Mouse (Mus musculus): ENCODE measurements around the gene Rpap3. TPM values are rescaled to one million over a fixed set of nuclear protein-coding genes. Genes with fewer than 3 reads are reported as not detected.

The Rpap3 gene
- total and polyA plus RNA-seq, 2 experiments from 2014 or later: 39.6 to 45.6 TPM

DNA sequence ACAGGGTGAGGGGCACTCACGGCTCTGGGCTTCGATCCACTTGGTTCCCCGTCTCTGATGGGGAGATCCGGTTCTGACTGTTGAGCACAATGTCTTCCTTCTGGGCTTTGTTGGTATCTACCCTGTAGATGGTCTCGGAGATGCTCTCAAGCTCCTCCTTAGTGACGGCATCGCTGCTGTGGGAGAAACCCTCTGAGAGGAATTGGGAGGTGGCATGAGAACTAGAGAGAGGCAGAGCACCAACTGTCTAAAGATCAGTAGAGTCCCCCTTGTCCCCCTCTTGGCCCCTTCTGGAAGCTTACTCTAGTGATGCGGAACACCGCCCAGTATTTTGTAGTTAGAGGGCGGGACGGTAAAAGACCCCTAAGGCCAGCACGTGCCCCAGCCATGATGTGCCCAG lies 13.9 kb upstream of the Rpap3 start:
- H3K4me3 ChIP-seq (ENCODE audit: low read depth, low read length): no peak overlapping the region
- H3K27ac ChIP-seq (ENCODE audit: low read depth, low read length): no peak overlapping the region
- H3K4me1 ChIP-seq (ENCODE audit: insufficient read depth): no peaks in the 10 kb centered on the region
- no peaks in the 10 kb centered on the region for H3K27me3 ChIP-seq (ENCODE audit: insufficient read depth, low read length)
- no peak for ATAC-seq
- H3K36me3 ChIP-seq (ENCODE audit: insufficient read depth): no peaks in the 10 kb centered on the region
- H3K9ac ChIP-seq: no peak overlapping the region
- H3K9me3 ChIP-seq (ENCODE audit: low read length): no peaks in the 10 kb centered on the region
- no peak for DNase-seq
- no peak for TF ChIP-seq CTCF (IDR thresholded peaks at IDR 0.05; ENCODE audit: low read depth)
- no peak overlapping the region for H3K4me2 ChIP-seq (ENCODE audit: low read depth)
- 93% methylated on average over 12 of the region's 12 CpGs for WGBS

DNA sequence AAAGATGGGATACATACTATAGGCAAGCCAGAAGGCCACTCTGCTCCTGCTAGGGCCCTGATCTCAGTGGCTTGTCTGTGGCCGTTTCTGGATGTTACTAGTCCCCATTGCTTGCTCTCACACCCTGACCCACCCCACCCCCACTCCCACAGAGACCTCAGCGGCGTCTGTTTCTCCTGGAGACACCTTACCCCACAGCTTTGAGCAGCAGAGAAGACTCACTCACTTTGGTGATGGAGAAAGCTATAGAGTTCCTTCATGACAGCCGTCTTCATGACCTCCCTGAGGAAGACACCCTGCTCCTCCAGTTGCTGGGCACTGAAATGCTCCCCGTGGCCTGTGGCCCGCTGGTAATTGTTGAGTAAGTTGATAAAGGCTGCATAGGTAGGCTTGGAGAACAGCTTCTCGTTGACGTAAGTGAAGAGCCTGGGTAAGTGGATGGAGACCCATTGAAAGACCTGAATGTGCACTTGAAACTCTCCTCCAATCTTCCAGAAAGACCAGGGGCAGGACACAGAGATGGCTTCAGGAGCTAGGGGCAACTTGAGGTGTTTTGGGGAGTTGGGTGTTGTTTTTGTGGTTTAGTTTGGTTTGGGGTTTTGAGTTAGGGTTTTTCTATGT lies 13.0 kb upstream of the Rpap3 start:
- no peak overlapping the region for H3K27ac ChIP-seq (ENCODE audit: low read depth, low read length)
- DNase-seq (no peak), ATAC-seq (no peak)
- no peaks in the 10 kb centered on the region for H3K27me3 ChIP-seq (ENCODE audit: insufficient read depth, low read length)
- H3K9ac ChIP-seq: no peak overlapping the region
- H3K9me3 ChIP-seq (ENCODE audit: low read length): no peaks in the 10 kb centered on the region
- no peak for TF ChIP-seq CTCF (IDR thresholded peaks at IDR 0.05; ENCODE audit: low read depth)
- no peak overlapping the region for H3K4me2 ChIP-seq (ENCODE audit: low read depth)
- no peaks in the 10 kb centered on the region for H3K36me3 ChIP-seq (ENCODE audit: insufficient read depth)
- H3K4me1 ChIP-seq (ENCODE audit: insufficient read depth): no peaks in the 10 kb centered on the region
- 89% methylated on average over 8 of the region's 8 CpGs for WGBS
- no peak overlapping the region for H3K4me3 ChIP-seq (ENCODE audit: low read depth, low read length)

DNA sequence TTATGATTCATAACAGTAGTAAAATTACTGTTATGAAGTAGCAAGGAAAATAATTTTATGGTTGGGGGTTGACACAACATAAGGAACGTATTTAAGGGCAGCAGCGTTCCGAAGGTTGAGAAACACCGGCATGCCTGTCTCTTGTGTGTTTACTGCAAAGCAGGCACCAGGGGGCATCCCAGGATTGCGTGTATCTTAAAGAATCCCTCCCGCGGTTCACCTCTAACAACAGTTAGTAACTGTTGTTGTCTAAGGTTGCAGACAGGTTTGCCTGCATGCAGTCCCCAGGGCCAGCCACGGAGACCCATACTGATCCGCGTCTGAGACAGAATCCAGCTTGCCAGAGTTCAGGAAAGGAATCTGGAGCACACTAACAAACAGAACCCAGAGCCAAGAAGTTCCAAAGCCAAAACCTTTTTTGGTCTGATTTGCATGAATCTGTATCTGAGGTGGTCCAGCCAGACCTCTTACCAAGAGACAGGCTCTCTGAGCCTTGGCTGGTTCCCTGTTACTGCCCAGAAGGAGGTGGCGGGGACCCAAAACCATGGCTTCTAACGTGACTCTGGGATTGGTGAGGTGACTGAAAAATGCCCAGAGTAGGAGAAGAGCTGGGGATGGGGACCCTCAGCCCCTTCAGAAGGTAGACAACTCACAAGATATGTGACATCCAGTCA lies 12.4 kb upstream of the Rpap3 start:
- DNase-seq (peak; percentile 83), ATAC-seq (peak; percentile 63; the same call in 1 of the 2 replicates)
- no peaks in the 10 kb centered on the region for H3K4me1 ChIP-seq (ENCODE audit: insufficient read depth)
- no peak overlapping the region for H3K4me2 ChIP-seq (ENCODE audit: low read depth)
- no peak overlapping the region for H3K9ac ChIP-seq
- no peak overlapping the region for H3K4me3 ChIP-seq (ENCODE audit: low read depth, low read length)
- H3K9me3 ChIP-seq (ENCODE audit: low read length): no peaks in the 10 kb centered on the region
- H3K27me3 ChIP-seq (ENCODE audit: insufficient read depth, low read length): no peaks in the 10 kb centered on the region
- WGBS: 32% methylated on average over 12 of the region's 12 CpGs
- H3K36me3 ChIP-seq (ENCODE audit: insufficient read depth): no peaks in the 10 kb centered on the region
- peak; percentile 85 for TF ChIP-seq CTCF (IDR thresholded peaks at IDR 0.05; ENCODE audit: low read depth)
- H3K27ac ChIP-seq (ENCODE audit: low read depth, low read length): no peak overlapping the region

DNA sequence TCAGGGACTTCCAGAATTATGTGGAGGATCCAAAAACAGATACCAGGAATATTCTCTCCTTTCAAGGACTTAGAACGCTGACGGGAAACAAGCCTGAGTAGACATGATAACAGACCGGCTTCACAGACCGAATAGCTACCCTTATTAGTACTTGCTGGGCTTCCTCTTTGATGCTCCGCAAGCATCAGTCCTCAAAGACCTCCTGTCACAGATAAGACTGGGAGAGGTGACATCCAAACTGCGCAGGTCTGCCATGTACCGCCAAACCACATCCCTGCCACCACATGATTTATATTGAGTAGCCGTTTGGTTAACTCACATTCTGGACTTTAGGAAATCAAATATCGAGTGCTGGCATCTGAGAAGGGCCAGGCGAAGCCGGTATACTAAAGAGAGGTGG lies 11.2 kb upstream of the Rpap3 start:
- WGBS: 94% methylated on average over 11 of the region's 11 CpGs
- H3K4me1 ChIP-seq (ENCODE audit: insufficient read depth): no peaks in the 10 kb centered on the region

DNA sequence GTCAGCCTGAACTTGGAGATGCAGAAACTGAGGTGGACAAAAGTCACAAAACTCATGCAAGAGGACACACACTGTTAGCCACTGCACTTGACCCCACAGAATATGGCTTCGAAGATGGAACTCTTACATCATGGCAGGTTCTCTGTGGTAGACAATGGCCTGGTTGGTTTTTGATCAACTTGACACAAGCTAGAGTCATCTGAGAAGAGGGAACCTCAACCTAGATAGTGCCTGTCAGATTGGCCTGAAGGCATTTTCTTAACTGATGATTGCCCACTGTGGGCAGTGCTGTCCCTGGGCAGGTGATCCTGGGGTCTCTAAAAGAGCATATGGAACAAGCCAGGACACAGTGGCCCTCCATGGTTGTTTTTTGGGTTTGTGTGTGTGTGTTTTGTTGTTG lies 10.1 kb upstream of the Rpap3 start:
- Histone ChIP-seq H3K9ac (no peak overlapping the region), H3K4me3 (ENCODE audit: low read depth, low read length) (no peak overlapping the region), H3K27me3 (ENCODE audit: insufficient read depth, low read length) (no peaks in the 10 kb centered on the region), H3K27ac (ENCODE audit: low read depth, low read length) (no peak overlapping the region), H3K4me1 (ENCODE audit: insufficient read depth) (no peaks in the 10 kb centered on the region), H3K36me3 (ENCODE audit: insufficient read depth) (no peaks in the 10 kb centered on the region), H3K9me3 (ENCODE audit: low read length) (no peaks in the 10 kb centered on the region), H3K4me2 (ENCODE audit: low read depth) (no peak overlapping the region)
- 91% methylated on average over 1 of the region's 1 CpGs for WGBS
- no peak for TF ChIP-seq CTCF (IDR thresholded peaks at IDR 0.05; ENCODE audit: low read depth)
- DNase-seq (no peak), ATAC-seq (no peak)

More for the DNA sequence above, 11.2 kb upstream of the Rpap3 start:
- no peak overlapping the region for H3K9ac ChIP-seq
- no peak overlapping the region for H3K4me3 ChIP-seq (ENCODE audit: low read depth, low read length)
- H3K27ac ChIP-seq (ENCODE audit: low read depth, low read length): no peak overlapping the region
- H3K4me2 ChIP-seq (ENCODE audit: low read depth): no peak overlapping the region
- H3K36me3 ChIP-seq (ENCODE audit: insufficient read depth): no peaks in the 10 kb centered on the region
- DNase-seq: no peak
- no peaks in the 10 kb centered on the region for H3K27me3 ChIP-seq (ENCODE audit: insufficient read depth, low read length)
- ATAC-seq: no peak
- H3K9me3 ChIP-seq (ENCODE audit: low read length): no peaks in the 10 kb centered on the region
- TF ChIP-seq CTCF (IDR thresholded peaks at IDR 0.05; ENCODE audit: low read depth): no peak

DNA sequence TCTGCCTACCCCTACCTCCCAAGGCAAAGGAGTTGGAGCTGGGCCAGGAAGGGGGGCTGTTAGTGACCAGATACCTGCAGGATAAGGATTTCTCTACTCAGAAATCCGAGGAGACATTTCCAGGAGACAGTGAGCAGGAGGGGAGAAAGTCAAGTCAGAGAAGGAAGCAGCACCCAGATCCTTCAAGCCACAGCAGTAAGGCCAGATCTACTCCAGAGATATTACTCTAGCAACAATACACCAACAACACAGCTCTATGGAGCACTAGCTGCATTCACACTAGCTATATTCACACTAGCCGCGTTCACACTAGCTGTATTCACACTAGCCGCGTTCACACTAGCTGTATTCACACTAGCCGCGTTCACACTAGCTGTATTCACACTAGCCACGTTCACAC lies 9.5 kb upstream of the Rpap3 start:
- Histone ChIP-seq H3K27me3 (ENCODE audit: insufficient read depth, low read length) (no peaks in the 10 kb centered on the region), H3K4me3 (ENCODE audit: low read depth, low read length) (no peak overlapping the region), H3K9ac (no peak overlapping the region), H3K9me3 (ENCODE audit: low read length) (no peaks in the 10 kb centered on the region), H3K4me1 (ENCODE audit: insufficient read depth) (no peaks in the 10 kb centered on the region), H3K27ac (ENCODE audit: low read depth, low read length) (no peak overlapping the region), H3K4me2 (ENCODE audit: low read depth) (no peak overlapping the region), H3K36me3 (ENCODE audit: insufficient read depth) (no peaks in the 10 kb centered on the region)
- no peak for TF ChIP-seq CTCF (IDR thresholded peaks at IDR 0.05; ENCODE audit: low read depth)
- 91% methylated on average over 8 of the region's 8 CpGs for WGBS
- DNase-seq: no peak
- no peak for ATAC-seq

DNA sequence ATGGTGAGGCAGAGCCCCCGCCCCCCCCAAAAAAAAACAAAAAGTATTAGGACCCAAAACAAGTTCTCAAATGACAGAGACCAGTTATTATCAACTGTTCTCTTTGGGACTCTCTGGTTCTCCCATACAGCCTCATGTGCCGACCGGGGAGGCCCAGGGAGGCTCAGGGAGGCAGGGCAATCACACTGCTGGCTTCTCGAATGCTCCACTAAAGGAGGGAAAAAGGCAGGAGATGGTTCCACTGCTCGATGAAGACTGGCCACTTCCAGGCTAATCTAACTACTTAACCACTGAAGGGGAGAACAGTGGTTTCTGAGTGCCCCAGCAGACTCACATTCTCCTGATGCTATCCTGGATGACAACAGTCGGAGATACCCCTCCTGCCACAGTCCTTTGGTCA lies 6.9 kb upstream of the Rpap3 start:
- Histone ChIP-seq H3K4me2 (ENCODE audit: low read depth) (no peak overlapping the region), H3K9me3 (ENCODE audit: low read length) (no peaks in the 10 kb centered on the region), H3K4me3 (ENCODE audit: low read depth, low read length) (no peak overlapping the region), H3K27me3 (ENCODE audit: insufficient read depth, low read length) (no peaks in the 10 kb centered on the region), H3K9ac (no peak overlapping the region), H3K36me3 (ENCODE audit: insufficient read depth) (no peaks in the 10 kb centered on the region), H3K27ac (ENCODE audit: low read depth, low read length) (no peak overlapping the region), H3K4me1 (ENCODE audit: insufficient read depth) (no peaks in the 10 kb centered on the region)
- ATAC-seq (no peak), DNase-seq (no peak)
- 79% methylated on average over 6 of the region's 6 CpGs for WGBS
- TF ChIP-seq CTCF (IDR thresholded peaks at IDR 0.05; ENCODE audit: low read depth): no peak

Data from forebrain, postnatal 0 days (tissue).